Mouse (Mus musculus) midbrain, embryonic 11.5 days (tissue): ENCODE results near the gene Tmie. TPM values are rescaled to one million over a fixed set of nuclear protein-coding genes. Genes with fewer than 3 reads are reported as not detected.

ENCODE experiments used
- ATAC-seq: fragments of 200-750 bp; cut with Nextera tagmentation; 2 replicates; pipeline ENCODE4 v1.8.0; 2017; ENCODE audit warnings: moderate TSS enrichment, moderate library complexity; ENCODE audit not compliant: low FRiP score
- DNase-seq: peaks from one replicate; pipeline ENCODE4 v3.0.0; 2015; ENCODE audit warnings: low spot score; ENCODE audit errors: missing footprints
- H3K27ac ChIP-seq: fragments of 300-500 bp; sonication (generic); 2 replicates; pipeline ENCODE4 v1.5.1; 2014; ENCODE audit warnings: low read depth, low read length
- H3K27me3 ChIP-seq: fragments of 300-500 bp; sonication (generic); 2 replicates; pipeline ENCODE4 v1.6.1; 2014; ENCODE audit warnings: mild to moderate bottlenecking, low read length, moderate library complexity, mixed read lengths; ENCODE audit not compliant: control insufficient read depth, insufficient read depth
- H3K36me3 ChIP-seq: fragments of 300-500 bp; sonication (generic); 2 replicates; pipeline ENCODE4 v1.6.1; 2014; ENCODE audit warnings: mild to moderate bottlenecking, low read length, moderate library complexity, mixed read lengths; ENCODE audit not compliant: control insufficient read depth, insufficient read depth
- H3K4me1 ChIP-seq: fragments of 300-500 bp; sonication (generic); 2 replicates; pipeline ENCODE4 v1.6.1; 2014; ENCODE audit warnings: low read length; ENCODE audit not compliant: control insufficient read depth, insufficient read depth
- H3K4me2 ChIP-seq: fragments of 300-500 bp; sonication (generic); 2 replicates; pipeline ENCODE4 v1.6.1; 2014; ENCODE audit warnings: mild to moderate bottlenecking, moderate library complexity
- H3K4me3 ChIP-seq: fragments of 300-500 bp; sonication (generic); 2 replicates; pipeline ENCODE4 v1.5.1; 2014; ENCODE audit warnings: low read depth, low read length
- H3K9ac ChIP-seq: fragments of 300-500 bp; sonication (generic); 2 replicates; pipeline ENCODE4 v1.6.1; 2014; ENCODE audit warnings: low read length
- H3K9me3 ChIP-seq: fragments of 300-500 bp; sonication (generic); 2 replicates; pipeline ENCODE4 v1.6.1; 2016; ENCODE audit warnings: low read length; ENCODE audit not compliant: control insufficient read depth
- WGBS: fragments of 180-500 bp; shearing (Covaris S2); extraction: QIAGEN DNeasy Blood & Tissue Kit; methylation state at CpG from one replicate; pipeline ENCODE4 v1.1.7; 2014; 5-methylcytosine and 5-hydroxymethylcytosine counted together
- polyA plus RNA-seq: library from polyadenylated mRNA; unstranded; fragments of >200 nt; fragmentation: Nextera tagmentation; extraction: Ambion mirVana; gene quantifications from 2 replicates; pipeline ENCODE4 v1.2.1, GENCODE M21; 2014

Gene Tmie
- polyA plus RNA-seq, 1 experiment from 2014 or later = 0.22 TPM

DNA sequence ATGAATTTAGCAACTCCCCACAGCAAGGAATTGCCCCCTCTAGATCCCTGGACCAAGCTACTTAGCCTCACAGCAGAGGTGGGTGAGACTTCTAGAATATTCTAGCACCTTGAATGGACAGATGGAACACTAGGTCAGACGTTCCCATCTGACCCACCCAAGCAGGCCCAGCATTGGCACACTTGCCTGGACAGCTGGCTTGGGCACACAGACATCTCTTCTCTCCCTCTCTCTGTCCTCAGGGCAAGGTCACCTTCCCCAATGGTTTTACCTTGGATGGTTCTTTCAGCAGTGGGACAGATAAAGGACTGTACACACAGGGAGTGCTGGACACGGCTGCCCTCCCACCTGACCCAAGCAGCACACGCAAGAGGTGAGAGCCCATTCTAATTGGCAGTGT, 12.6 kb upstream of the Tmie start:
- no peak overlapping the region for H3K9ac ChIP-seq
- H3K27ac ChIP-seq = no peak overlapping the region
- H3K27me3 ChIP-seq = no peaks in the 10 kb centered on the region
- ATAC-seq = no peak
- no peaks in the 10 kb centered on the region for H3K36me3 ChIP-seq
- no peak overlapping the region for H3K4me2 ChIP-seq
- no peak overlapping the region for H3K4me3 ChIP-seq
- no peaks in the 10 kb centered on the region for H3K4me1 ChIP-seq
- DNase-seq = no peak
- WGBS = 78% methylated on average over 3 of the region's 3 CpGs
- no peaks in the 10 kb centered on the region for H3K9me3 ChIP-seq

DNA sequence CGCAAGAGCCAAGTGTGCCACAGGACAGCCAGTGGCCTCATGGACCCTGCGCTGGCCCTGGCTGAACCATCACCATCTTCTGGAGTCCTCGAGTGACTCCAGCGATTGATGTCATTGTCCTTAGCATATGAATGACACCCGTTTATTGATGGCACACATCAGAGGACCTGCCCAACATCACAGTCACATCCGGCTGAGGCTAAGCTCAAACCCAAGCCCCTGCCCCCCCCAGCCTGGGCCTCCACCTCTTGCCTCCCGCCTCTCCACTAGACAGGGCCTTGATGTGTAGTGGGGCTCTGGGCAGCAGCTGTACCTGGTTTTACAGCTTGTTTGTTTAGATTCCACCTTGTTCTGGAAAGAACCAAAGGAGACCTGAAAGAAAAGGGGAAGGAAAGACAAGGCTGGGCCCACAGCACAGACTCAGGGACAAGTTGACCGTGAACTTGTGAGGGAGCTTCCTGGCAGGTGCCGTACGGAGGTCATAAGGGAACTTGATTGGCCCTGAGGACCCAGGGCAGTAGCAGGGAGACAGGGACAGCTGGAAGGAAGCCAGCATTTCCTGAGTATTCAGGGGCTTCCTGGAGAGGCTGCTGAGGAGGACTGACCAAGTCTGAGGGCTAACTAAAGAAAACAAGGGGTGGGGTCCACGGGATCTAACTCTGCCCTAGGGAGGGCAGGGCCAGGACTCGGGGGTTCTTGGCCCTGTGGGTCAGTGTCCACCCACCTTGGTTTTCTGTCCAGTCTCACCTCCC, 11.3 kb upstream of the Tmie start:
- Histone ChIP-seq H3K27ac (no peak overlapping the region), H3K9ac (no peak overlapping the region), H3K4me2 (no peak overlapping the region), H3K4me3 (no peak overlapping the region), H3K9me3 (no peaks in the 10 kb centered on the region), H3K36me3 (no peaks in the 10 kb centered on the region), H3K4me1 (no peaks in the 10 kb centered on the region), H3K27me3 (no peaks in the 10 kb centered on the region)
- no peak for ATAC-seq
- WGBS = 87% methylated on average over 12 of the region's 12 CpGs
- DNase-seq = no peak

DNA sequence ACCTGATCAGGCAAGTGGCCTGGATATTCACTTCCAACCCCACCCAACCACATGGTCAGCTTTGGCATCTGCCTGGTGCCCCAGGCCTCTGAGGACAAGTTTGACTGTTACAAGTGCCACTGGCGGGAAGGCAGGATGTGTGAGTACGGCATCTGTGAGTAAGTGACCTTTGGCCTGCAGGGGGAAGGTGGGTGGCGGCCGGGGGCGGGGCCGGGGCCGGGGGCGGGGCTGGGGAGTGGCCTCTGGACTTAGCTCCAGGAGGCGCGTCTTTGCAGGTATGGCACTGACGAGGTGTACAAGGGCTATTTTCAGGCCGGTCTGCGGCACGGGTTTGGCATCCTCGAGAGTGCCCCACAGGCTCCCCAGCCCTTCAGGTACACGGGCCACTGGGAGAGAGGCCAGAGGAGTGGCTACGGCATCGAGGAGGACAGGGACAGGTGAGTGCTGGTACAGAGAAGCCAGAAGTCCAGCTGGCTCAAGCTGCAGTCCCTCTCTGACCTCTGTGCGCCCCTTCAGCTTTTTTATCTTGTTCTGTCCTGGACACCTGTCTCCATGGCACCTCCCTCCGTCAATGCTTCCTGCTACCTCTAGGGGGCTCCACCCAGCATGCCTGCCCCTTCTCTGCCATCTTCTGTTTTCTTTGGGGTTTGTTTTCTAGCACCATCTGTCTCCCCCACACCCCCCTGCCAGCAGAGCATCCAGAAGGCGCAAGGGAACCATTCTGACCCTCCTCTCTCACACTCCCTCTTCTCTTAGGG, 10.3 kb upstream of the Tmie start:
- no peaks in the 10 kb centered on the region for H3K9me3 ChIP-seq
- H3K27ac ChIP-seq = no peak overlapping the region
- H3K4me3 ChIP-seq = no peak overlapping the region
- no peak overlapping the region for H3K4me2 ChIP-seq
- no peak overlapping the region for H3K9ac ChIP-seq
- 15% methylated on average over 21 of the region's 21 CpGs for WGBS
- H3K4me1 ChIP-seq = no peaks in the 10 kb centered on the region
- H3K27me3 ChIP-seq = no peaks in the 10 kb centered on the region
- 0 out of 2 replicates have a peak, but pooled peaks have one; percentile 25 for ATAC-seq
- no peaks in the 10 kb centered on the region for H3K36me3 ChIP-seq
- no peak for DNase-seq

DNA sequence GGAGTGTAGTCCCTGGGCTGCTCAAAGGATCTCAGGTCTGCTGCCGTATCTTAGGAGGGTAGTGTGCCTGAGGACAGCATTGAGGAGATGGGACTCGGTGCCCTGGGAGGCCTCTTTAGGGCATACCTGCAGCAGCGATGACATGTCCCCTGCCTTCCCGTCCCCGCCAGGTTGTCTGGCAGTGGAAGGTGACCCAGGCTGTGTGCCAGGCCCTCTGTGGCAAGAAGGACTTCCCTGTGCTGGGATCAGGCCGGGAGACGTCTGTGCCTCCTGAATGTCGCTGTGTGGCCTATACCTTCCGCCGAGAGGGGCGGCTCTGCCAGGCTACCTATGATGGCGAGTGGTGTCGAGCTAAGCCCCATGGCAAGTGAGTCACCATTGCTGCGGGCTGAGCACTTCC, 9.0 kb upstream of the Tmie start:
- no peak overlapping the region for H3K4me2 ChIP-seq
- no peaks in the 10 kb centered on the region for H3K36me3 ChIP-seq
- no peaks in the 10 kb centered on the region for H3K4me1 ChIP-seq
- no peak overlapping the region for H3K9ac ChIP-seq
- 89% methylated on average over 14 of the region's 14 CpGs for WGBS
- no peaks in the 10 kb centered on the region for H3K9me3 ChIP-seq
- no peak for ATAC-seq
- H3K27ac ChIP-seq = no peak overlapping the region
- no peaks in the 10 kb centered on the region for H3K27me3 ChIP-seq
- no peak overlapping the region for H3K4me3 ChIP-seq
- no peak for DNase-seq

DNA sequence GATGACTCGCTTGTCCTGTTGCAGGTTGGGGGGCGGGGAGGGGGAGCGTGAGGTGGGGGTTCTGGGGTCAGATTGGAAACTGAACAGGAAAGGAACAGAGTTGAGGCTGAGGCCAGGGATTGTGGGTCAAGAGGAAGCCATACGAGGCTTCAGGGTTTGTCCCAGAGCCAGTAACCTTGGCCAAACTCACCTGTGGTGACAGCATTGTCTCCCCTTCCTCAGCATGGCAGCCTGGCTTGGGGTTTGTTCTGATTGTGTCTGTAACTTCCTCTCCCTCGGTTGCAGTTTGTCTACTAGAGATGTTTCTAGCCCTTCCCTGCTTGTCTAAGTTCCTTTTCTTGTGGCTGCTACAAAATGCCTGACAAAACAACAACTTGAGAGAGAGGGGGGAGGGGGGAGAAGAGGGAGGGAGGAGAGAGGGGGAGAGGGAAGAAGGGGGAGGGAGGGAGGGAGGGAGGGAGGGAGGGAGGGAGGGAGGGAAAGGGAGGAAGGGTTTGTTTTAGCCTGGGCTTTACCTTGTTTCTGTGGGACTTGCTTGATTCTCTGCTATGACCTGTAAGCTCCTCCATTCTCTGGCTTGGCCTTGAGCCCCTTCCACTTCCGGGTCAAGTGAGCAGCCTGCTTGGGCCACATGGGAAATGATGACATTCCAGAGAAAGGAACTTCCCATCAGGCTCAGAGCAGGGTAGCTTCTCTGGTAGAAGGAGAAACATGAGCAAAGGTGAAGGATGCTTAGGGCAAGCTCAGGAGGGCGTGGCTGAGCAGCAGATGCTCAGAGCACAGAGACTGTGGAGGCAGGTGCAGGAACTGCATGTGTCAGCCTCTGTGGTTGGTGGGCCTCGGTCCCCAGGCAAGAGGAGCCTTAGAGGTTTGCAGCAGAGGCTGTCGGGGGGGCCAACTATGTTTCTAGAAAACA, 7.7 kb upstream of the Tmie start:
- H3K9ac ChIP-seq = no peak overlapping the region
- no peak overlapping the region for H3K4me2 ChIP-seq
- 65% methylated on average over 9 of the region's 9 CpGs for WGBS
- H3K4me1 ChIP-seq = no peaks in the 10 kb centered on the region
- no peak overlapping the region for H3K27ac ChIP-seq
- no peaks in the 10 kb centered on the region for H3K9me3 ChIP-seq
- no peaks in the 10 kb centered on the region for H3K36me3 ChIP-seq
- H3K4me3 ChIP-seq = no peak overlapping the region
- no peaks in the 10 kb centered on the region for H3K27me3 ChIP-seq
- DNase-seq = no peak
- ATAC-seq = no peak

DNA sequence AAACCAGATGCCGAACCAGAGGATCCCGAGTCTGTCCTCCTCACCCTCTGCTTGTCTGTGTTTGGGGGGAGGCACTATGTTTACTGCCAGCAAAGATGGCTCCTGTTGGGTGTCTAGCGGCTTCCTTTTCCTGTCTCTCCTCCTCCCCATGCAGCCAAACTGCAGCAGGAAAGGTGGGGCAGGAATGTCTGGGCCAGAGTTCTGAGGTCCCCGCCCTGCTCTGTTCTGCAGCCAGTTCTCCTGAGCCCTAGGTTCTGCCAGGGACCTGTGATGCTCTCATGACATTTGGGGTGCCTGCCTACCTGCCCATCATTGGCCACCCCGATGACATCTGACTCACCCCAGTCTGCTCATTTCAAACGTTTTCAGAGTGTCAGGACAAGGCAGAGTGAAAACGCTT, 2.0 kb upstream of the Tmie start:
- Histone ChIP-seq H3K9ac (no peak overlapping the region), H3K27ac (no peak overlapping the region), H3K36me3 (no peaks in the 10 kb centered on the region), H3K4me1 (peaks cover 8% of the 10 kb centered on the region; the same call in 1 of the 2 replicates), H3K9me3 (no peaks in the 10 kb centered on the region), H3K27me3 (peaks cover 36% of the 10 kb centered on the region), H3K4me2 (no peak overlapping the region), H3K4me3 (no peak overlapping the region)
- no peak for DNase-seq
- WGBS = 84% methylated on average over 7 of the region's 7 CpGs
- ATAC-seq = no peak

DNA sequence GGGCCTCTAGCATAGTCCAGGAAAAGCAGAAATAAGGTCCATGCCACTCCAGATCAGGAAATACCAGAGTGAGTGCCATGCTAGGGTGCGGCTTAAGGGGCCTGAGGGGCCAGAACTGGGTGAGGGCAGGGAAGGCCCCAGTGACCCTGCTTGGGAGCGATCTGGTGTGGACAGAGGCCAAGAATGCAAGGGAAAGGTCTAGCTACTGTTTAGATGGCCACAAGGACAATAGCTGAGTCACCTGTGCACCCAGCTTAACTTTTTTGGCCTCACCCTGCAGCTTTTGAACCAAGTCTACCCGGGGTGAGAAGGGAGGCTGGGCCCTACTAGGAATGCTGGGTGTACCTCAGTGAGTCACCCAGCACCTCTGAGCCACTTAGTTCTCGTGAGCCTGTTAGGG, 859 bp upstream of the Tmie start:
- H3K4me1 ChIP-seq = peaks cover 8% of the 10 kb centered on the region; the same call in 1 of the 2 replicates
- no peak for ATAC-seq
- H3K36me3 ChIP-seq = no peaks in the 10 kb centered on the region
- H3K27ac ChIP-seq = no peak overlapping the region
- no peak overlapping the region for H3K9ac ChIP-seq
- H3K27me3 ChIP-seq = peaks cover 36% of the 10 kb centered on the region
- WGBS = 75% methylated on average over 4 of the region's 4 CpGs
- peak overlapping the region; percentile 34 for H3K4me3 ChIP-seq
- DNase-seq = no peak
- H3K4me2 ChIP-seq = no peak overlapping the region
- H3K9me3 ChIP-seq = no peaks in the 10 kb centered on the region

DNA sequence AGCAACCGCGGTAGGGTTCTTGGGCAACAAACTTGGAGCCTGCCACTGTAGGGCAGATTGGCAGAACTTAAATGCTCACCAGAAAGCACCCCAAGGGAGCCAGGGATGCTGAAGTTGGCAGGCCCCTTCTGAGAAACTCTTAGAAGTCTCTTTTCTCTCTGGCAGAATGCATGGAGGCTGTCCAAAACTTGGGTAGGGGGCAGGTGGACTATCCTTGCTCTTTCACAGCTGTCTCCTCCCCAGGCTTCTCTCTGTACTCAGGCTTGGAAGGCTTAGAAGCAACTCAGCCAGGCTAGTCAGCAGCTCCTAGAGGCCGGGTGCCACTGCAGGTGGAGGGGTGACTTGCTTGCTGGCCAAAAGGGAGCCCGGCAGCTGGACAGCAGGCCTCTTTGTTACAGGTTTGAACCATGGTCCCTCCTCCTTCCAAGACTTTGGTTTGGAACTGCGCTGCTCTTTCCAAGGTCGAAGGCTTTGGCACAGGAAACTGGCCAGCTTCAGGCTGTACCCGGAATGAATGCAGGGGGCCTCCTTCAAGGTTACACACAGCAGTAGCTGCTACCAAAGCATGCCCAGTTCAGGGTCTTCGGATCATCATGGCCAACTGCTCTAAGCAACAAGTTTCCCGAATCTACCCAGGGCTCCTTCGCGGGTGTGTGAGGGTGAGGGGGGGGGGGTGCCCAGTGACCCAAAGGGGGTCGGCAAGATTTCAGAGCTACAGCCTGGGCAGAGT, 557 bp downstream of the Tmie start, which contains the start of gene Als2cl:
Gene Als2cl (plus strand): TSS at position 680 of the 730 bp plus-strand sequence.
- Histone ChIP-seq H3K4me3 (peak within 1 kb of the TSS; percentile 34), H3K27me3 (peaks cover 36% of the 10 kb centered on the region), H3K4me2 (peak within 1 kb of the TSS; percentile 70), H3K9me3 (no peaks in the 10 kb centered on the region), H3K27ac (no peak within 1 kb of the TSS), H3K36me3 (no peaks in the 10 kb centered on the region), H3K4me1 (peaks cover 20% of the 10 kb centered on the region), H3K9ac (peak within 1 kb of the TSS; percentile 10; the same call in 1 of the 2 replicates)
- no peak for ATAC-seq
- WGBS = 18% methylated on average over 12 of the region's 12 CpGs
- DNase-seq = peak; percentile 89
